Mouse (Mus musculus) MEL (cell line): Measurements from ENCODE around the gene Sat2.

Experiments
- CTCF ChIP-seq, 3 experiments: IDR thresholded peaks in 2 of 3; conservative IDR thresholded peaks in 1 of 3; 2 replicates each; pipeline ENCODE4 v1.5.1; 2011 to 2012; ENCODE audit warnings: low read length in 3 of 3, low read depth in 2 of 3, mild to moderate bottlenecking in 2 of 3, improper control_type of control experiment in 1 of 3, inconsistent platforms in 1 of 3, mixed read lengths in 1 of 3, moderate library complexity in 1 of 3; ENCODE audit not compliant: control insufficient read depth in 1 of 3, insufficient read depth in 1 of 3, poor library complexity in 1 of 3, severe bottlenecking in 1 of 3
- EP300 ChIP-seq, 2 experiments: IDR thresholded peaks; 2 replicates each; pipeline ENCODE4 v1.6.1; 2011; ENCODE audit warnings: improper control_type of control experiment in 2 of 2, low read length in 2 of 2, low read depth in 1 of 2, mild to moderate bottlenecking in 1 of 2
- JUND ChIP-seq: IDR thresholded peaks from 2 replicates; pipeline ENCODE4 v1.6.1; 2011; ENCODE audit warnings: low read depth, mild to moderate bottlenecking, improper control_type of control experiment, low read length
- MAZ ChIP-seq: IDR thresholded peaks from 2 replicates; pipeline ENCODE4 v1.6.1; 2012; ENCODE audit warnings: low read depth, mild to moderate bottlenecking, inconsistent platforms, low read length, improper control_type of control experiment
- POLR2A ChIP-seq, 2 experiments: IDR thresholded peaks; 2 replicates each; pipeline ENCODE4 v1.6.1; 2011 to 2012; ENCODE audit warnings: low read length in 2 of 2, mild to moderate bottlenecking in 2 of 2, control low read depth in 1 of 2, improper control_type of control experiment in 1 of 2, low read depth in 1 of 2, moderate library complexity in 1 of 2; ENCODE audit not compliant: control insufficient read depth in 1 of 2, insufficient read depth in 1 of 2, poor library complexity in 1 of 2
- UBTF ChIP-seq: IDR thresholded peaks from 2 replicates; pipeline ENCODE4 v1.6.1; 2012; ENCODE audit warnings: low read depth, mild to moderate bottlenecking, inconsistent platforms, low read length, improper control_type of control experiment, moderate library complexity, borderline replicate concordance; ENCODE audit not compliant: insufficient read depth
- ZNF384 ChIP-seq: IDR thresholded peaks from 2 replicates; pipeline ENCODE4 v1.6.1; 2012; ENCODE audit warnings: low read depth, mild to moderate bottlenecking, inconsistent platforms, low read length, improper control_type of control experiment

DNA sequence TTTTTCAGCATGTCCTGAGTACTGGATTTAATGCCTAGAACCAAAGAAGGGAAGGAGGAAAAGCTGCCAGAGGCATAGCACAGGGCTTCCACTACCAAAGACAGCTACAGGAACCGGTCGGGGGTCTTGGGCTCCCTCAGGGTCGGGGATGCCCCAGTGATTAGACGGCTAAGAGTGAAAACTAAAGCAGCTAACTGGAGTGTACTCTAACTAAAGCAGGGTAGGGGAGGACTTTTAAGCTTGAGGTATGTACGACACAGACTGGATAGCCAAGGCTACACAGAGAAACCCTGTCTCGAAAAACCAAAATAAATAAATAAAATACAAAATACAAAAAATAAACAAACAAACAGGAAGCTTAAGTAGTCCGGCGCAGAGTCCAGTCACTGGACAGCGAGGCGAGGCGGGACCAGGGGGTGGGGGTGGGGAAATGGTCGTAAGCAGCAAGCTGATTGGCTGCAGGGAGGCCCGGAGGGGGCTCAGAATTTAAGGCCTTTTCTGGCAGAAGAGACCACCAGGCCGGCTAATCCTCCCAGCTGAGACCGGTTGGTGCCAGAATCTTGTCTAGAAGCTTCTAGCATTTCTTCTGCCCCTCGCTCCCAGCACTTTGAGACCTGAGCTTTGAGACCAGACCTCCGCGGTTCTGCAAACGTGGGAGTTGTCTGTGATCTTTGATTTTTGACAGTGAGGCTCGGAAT, at the start of gene Sat2:
- TF ChIP-seq JUND, result no peak
- no peak for TF ChIP-seq EP300 (IDR thresholded peaks at IDR 0.05; ENCODE audit: low read depth in 1 of 2, low read length in 2 of 2)
- TF ChIP-seq MAZ, result no peak
- TF ChIP-seq ZNF384, result no peak
- TF ChIP-seq CTCF (IDR thresholded peaks at IDR 0.05 in 2 of 3, conservative IDR thresholded peaks at IDR 0.05 in 1 of 3; ENCODE audit: control insufficient read depth in 1 of 3, insufficient read depth in 1 of 3, low read depth in 2 of 3, low read length in 3 of 3, poor library complexity in 1 of 3, severe bottlenecking in 1 of 3), result no peak
- no peak for TF ChIP-seq POLR2A (IDR thresholded peaks at IDR 0.05; ENCODE audit: control insufficient read depth in 1 of 2, insufficient read depth in 1 of 2, low read depth in 1 of 2, low read length in 2 of 2, poor library complexity in 1 of 2)
- TF ChIP-seq UBTF, result no peak
